Mouse (Mus musculus) kidney, embryonic 14.5 days (tissue): ENCODE results near the gene Speer4c. TPM values are rescaled to one million over a fixed set of nuclear protein-coding genes. Genes with fewer than 3 reads are reported as not detected.
A peak's percentile ranks its signal among the peaks of the same experiment; 100 is the strongest.
"Not testable (repeated sequence)": the region's sequence is repeated elsewhere in the genome, so short reads cannot be mapped to it uniquely, and the experiment has no call there.

ENCODE experiments used
- ATAC-seq: fragments of 200-750 bp; cut with Nextera tagmentation; 2 replicates; pipeline ENCODE4 v1.8.0; 2017; ENCODE audit warnings: moderate number of reproducible peaks, mild to moderate bottlenecking, moderate TSS enrichment, moderate library complexity; ENCODE audit not compliant: low FRiP score, low TSS enrichment
- H3K27ac ChIP-seq: fragments of 300-500 bp; sonication (generic); 2 replicates; pipeline ENCODE4 v1.5.1; 2014; ENCODE audit warnings: low read depth, mild to moderate bottlenecking, low read length, moderate library complexity, mixed read lengths
- H3K27me3 ChIP-seq: fragments of 300-500 bp; sonication (generic); 2 replicates; pipeline ENCODE4 v1.6.1; 2014; ENCODE audit warnings: mild to moderate bottlenecking, low read length; ENCODE audit not compliant: control insufficient read depth, insufficient read depth
- H3K36me3 ChIP-seq: fragments of 300-500 bp; sonication (generic); 2 replicates; pipeline ENCODE4 v1.6.1; 2014; ENCODE audit warnings: low read length, mixed read lengths; ENCODE audit not compliant: control insufficient read depth, insufficient read depth
- H3K4me1 ChIP-seq: fragments of 300-500 bp; sonication (generic); 2 replicates; pipeline ENCODE4 v1.6.1; 2014; ENCODE audit warnings: low read length, mixed read lengths; ENCODE audit not compliant: control insufficient read depth, insufficient read depth
- H3K4me2 ChIP-seq: fragments of 300-500 bp; sonication (generic); replicated peaks from 2 replicates; pipeline ENCODE4 v1.6.1; 2014; ENCODE audit warnings: low read depth, mild to moderate bottlenecking, low read length
- H3K4me3 ChIP-seq: fragments of 300-500 bp; sonication (generic); 2 replicates; pipeline ENCODE4 v1.5.1; 2014; ENCODE audit warnings: mild to moderate bottlenecking, low read length
- H3K9ac ChIP-seq: fragments of 300-500 bp; sonication (generic); 2 replicates; pipeline ENCODE4 v1.6.1; 2014; ENCODE audit warnings: low read depth, mild to moderate bottlenecking, low read length, moderate library complexity
- H3K9me3 ChIP-seq: fragments of 300-500 bp; sonication (generic); 2 replicates; pipeline ENCODE4 v1.6.1; 2016; ENCODE audit warnings: low read length; ENCODE audit not compliant: control insufficient read depth
- WGBS: fragments of 180-500 bp; shearing (Covaris S2); extraction: QIAGEN DNeasy Blood & Tissue Kit; methylation state at CpG from one replicate; pipeline ENCODE4 v1.1.7; 2014; 5-methylcytosine and 5-hydroxymethylcytosine counted together
- polyA plus RNA-seq: library from polyadenylated mRNA; unstranded; fragments of >200 nt; fragmentation: Nextera tagmentation; extraction: Ambion mirVana; gene quantifications from 2 replicates; pipeline ENCODE4 v1.2.1, GENCODE M21; 2014

Gene Speer4c
- polyA plus RNA-seq, 1 experiment from 2014 or later: not detected

DNA sequence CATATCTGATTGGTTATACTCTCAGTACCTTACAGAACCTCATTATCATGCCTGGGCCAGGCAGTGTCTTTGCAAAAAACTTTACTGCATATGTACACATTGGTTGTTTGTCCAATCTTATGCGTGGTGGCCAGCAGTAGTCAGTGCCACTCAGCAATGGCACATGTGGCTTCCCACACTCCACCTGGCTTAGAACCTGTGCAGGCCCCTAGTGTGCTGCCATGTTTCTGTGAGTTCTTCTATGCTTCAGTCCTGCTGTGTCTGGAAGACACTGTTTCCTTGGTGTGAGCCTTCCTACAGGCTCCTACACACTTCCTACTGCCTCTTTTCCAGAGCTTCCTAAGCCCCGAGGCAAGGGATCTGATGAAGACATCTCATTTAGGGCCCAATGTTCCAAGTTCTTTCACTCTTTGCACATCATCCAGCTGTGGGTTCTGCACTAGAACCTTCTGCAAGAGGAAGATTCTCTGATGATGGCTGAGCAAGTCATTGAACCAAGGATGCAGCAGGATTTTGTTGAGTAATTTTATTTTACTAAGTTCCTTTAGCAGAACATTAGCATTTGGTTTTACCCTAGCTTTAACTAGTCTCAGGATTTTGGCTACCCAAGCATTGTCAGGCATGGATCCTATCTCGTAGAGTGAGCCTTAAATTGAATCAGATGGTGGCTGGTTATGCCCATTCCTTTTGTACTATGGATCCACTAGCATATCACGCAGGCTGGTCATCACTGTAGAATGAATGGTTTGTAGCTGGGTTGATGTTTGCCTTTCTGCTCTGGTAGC lies 25.0 kb downstream of the Speer4c start:
- H3K4me3 ChIP-seq, H3K9ac ChIP-seq, H3K27ac ChIP-seq, H3K27me3 ChIP-seq, H3K4me1 ChIP-seq, H3K4me2 ChIP-seq, H3K36me3 ChIP-seq: not testable (repeated sequence)
- 65% methylated on average over 4 of the region's 4 CpGs for WGBS
- peaks cover 12% of the 10 kb centered on the region for H3K9me3 ChIP-seq
- ATAC-seq: peak; percentile 82

DNA sequence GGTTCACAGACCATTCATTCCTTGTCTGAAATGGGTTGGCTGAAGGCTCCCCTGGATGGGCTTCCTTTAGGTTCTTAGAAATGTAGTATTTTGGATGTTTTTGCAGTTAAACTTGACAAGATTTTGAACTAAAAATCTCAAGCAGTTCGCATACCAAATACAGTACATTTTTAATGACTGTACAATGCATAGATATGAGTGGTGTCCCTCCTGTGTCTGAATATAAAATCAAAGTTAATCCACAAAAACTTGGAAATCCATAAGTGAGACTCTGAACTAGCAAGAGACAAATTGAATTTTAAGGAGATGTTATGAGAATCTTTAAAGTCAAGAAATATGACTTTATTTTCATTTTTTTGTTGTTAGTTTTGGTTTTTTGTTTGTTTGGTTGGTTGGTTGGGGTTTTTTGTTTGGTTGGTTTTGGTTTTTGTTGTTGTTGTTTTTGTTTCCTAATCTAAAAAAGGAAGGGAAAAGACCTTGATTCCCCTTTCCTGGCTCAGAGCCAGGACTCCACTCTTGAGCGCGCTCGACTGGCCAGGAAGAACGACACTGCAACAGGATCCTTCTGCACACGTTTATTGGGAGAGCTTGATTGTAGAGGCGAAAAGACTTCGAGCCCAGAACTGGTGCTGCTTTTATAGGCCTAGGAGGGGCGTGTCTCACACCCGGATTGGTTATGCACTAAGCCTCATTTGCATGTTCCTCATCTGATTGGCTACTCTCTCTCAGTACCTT lies 32.6 kb downstream of the Speer4c start:
- H3K27me3 ChIP-seq, H3K4me2 ChIP-seq, H3K27ac ChIP-seq, H3K9ac ChIP-seq, H3K4me1 ChIP-seq, H3K36me3 ChIP-seq, H3K4me3 ChIP-seq, H3K9me3 ChIP-seq: not testable (repeated sequence)
- 0 out of 2 replicates have a peak, but pooled peaks have one; percentile 72 for ATAC-seq
- 81% methylated on average over 7 of the region's 10 CpGs for WGBS

DNA sequence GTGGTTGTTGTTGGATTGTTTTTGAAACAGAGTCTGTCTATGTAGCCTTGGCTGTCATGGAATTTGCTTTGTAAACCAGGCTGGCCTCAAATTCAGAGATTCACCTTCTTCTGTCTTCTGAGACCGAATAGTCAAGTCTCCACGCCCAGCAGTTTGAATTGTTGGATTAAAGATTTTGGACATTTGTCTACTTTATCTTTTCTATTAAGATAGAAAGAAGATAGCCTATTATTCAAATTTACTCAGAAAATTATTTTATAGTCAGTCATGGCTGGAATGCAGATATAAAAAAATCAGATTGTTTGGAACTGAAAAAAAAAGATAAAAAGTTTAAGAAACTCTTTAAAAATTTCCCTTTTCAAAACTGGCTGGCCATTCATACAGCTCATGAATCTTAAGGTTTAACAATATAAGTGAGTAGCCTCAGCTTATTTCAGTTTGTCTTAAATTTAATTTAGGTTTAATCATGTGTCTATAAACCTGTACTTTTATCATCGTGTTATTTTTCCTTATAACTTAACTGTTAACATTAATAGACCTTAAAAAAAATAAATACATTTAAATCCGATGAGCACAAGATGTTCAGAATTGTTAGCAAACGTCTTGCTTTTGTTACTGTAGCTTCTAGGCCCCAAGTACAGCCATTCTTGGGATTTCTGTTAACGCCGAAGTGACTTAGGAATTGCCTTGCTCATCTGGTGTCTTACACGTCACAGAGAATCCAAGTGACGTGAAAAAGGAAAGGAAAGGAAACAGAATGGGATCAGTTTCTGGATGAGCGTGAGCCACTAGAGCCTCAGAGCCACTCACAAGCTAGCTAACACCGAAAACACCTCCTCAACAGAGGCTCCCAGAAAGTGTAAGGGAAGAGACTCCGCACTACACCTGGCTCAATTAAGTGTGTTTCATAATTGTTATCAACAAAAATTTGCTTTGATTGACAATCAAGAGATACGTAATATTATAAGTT lies 33.8 kb downstream of the Speer4c start:
- H3K36me3 ChIP-seq, H3K4me1 ChIP-seq, H3K4me3 ChIP-seq, H3K9me3 ChIP-seq, H3K27me3 ChIP-seq, H3K9ac ChIP-seq, H3K27ac ChIP-seq, H3K4me2 ChIP-seq: not testable (repeated sequence)
- ATAC-seq: peak; percentile 71; the same call in 1 of the 2 replicates
- 72% methylated on average over 13 of the region's 13 CpGs for WGBS

DNA sequence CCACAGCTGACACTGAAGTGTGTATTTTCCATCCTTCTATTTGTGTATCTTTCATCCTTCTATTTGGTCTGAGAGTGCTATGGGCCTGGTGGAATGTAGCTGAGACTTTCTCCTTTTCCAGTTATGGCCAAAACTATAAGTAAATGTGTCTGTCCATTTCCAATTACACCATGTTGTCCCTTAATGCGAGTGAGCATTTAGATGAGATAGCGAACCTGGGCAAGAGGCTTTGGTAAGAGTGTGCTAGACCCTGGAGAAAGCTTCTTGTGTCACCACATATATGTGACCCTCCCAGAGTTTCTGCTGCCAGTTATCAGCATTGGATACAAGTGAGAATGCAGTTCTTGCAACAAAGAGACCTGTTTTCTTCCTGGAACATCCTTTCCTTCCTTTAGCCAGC lies 35.2 kb downstream of the Speer4c start:
- not testable (repeated sequence) for H3K27me3 ChIP-seq, H3K4me2 ChIP-seq, H3K4me3 ChIP-seq, H3K36me3 ChIP-seq, H3K9ac ChIP-seq, H3K9me3 ChIP-seq, ATAC-seq, H3K4me1 ChIP-seq, H3K27ac ChIP-seq
- WGBS: 72% methylated on average over 2 of the region's 2 CpGs

DNA sequence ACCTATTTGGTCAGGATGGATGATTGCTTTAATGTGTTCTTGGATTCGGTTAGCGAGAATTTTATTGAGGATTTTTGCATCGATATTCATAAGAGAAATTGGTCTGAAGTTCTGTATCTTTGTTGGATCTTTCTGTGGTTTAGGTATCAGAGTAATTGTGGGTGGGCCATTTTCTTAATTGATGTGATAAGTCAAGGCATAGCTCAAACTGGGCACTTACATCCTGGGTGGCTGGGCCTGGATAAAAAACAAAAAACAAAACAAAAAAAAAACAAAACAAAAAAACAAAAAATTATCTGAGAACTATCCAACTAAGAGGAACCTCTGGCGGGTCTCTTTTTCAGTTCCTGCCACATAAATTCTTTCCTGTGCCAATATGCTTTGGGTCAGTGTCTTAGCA lies 36.3 kb downstream of the Speer4c start:
- H3K36me3 ChIP-seq, H3K9me3 ChIP-seq, H3K9ac ChIP-seq, H3K27me3 ChIP-seq, H3K4me2 ChIP-seq, H3K4me3 ChIP-seq, H3K27ac ChIP-seq, H3K4me1 ChIP-seq: not testable (repeated sequence)
- ATAC-seq: 0 out of 2 replicates have a peak, but pooled peaks have one; percentile 66
- 88% methylated on average over 2 of the region's 4 CpGs for WGBS

DNA sequence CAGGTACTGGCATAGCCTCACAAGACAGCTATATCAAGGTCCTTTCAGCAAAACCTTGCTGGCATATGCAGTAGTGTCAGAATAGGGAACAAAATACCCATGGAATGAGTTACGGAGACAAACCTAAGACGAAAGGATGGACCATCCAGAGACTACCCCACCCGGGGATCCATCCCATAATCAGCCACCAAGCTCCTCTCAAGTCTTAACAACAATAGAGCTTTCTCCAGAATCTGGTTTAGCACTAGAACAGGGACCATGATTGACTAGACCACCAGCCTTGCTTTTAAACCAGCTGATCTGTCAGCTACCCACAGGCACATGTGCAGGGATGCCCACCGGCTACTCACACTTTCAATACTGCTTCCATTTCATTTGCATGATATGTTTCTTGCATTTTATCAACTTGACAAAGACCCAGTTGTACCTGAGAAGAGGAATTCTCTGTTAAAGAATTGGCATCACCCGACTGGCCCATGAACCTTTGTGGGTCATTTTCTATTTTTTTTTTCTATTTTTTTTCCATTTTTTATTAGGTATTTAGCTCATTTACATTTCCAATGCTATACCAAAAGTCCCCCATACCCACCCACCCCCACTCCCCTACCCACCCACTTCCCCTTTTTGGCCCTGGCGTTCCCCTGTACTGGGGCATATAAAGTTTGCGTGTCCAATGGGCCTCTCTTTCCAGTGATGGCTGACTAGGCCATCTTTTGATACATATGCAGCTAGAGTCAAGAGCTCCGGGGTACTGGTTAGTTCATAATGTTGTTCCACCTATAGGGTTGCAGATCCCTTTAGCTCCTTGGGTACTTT lies 39.4 kb downstream of the Speer4c start:
- H3K9ac ChIP-seq, H3K4me3 ChIP-seq, H3K36me3 ChIP-seq, H3K27ac ChIP-seq, H3K4me1 ChIP-seq, H3K9me3 ChIP-seq, H3K27me3 ChIP-seq, H3K4me2 ChIP-seq: not testable (repeated sequence)
- peak; percentile 73; the same call in 1 of the 2 replicates for ATAC-seq
- WGBS: 91% methylated on average over 5 of the region's 8 CpGs

DNA sequence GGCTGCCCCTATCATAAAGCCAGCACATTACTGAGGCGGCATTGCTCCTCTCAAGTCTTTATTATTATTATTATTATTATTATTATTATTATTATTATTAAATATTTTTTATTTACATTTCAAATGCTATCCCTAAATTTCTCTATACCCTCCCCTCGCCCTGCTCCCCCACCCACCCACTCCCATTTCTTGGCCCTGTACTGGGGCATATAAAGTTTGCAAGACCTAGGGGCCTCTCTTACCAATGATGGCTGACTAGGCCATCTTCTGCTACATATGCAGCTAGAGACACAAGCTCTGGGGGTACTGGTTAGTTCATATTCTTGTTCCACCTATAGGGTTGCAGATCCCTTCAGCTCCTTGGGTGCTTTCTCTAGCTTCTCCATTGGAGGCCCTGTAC lies 40.1 kb downstream of the Speer4c start:
- H3K36me3 ChIP-seq, H3K27me3 ChIP-seq, H3K27ac ChIP-seq, H3K9me3 ChIP-seq, H3K9ac ChIP-seq, ATAC-seq, H3K4me1 ChIP-seq, H3K4me3 ChIP-seq, H3K4me2 ChIP-seq: not testable (repeated sequence)
- WGBS: 83% methylated on average over 2 of the region's 2 CpGs

DNA sequence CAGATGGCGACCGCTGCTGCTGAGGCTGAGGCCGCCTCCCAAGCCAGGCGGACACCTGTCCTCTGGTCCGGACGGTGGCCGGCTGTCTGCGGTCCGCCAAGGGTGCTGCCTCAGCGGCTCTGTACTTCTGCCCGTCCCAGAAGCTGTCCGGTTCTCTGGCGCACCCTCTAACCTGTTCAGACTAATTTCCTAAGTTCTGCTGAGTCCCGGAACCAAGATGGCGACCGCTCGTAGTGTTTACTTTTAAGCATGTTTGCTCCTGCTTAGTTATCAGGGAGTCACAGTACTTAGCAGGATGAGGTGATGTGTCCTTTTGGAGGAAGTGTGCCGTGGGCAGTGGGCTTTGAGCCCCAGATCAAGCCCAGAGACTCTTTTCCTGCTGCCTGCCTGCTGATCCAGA lies 43.3 kb downstream of the Speer4c start:
- not testable (repeated sequence) for ATAC-seq, H3K4me2 ChIP-seq, H3K27me3 ChIP-seq, H3K9me3 ChIP-seq, H3K4me1 ChIP-seq, H3K9ac ChIP-seq, H3K36me3 ChIP-seq, H3K27ac ChIP-seq, H3K4me3 ChIP-seq
- 85% methylated on average over 7 of the region's 18 CpGs for WGBS
